Comparison of ENCODE assay signal across 9 mouse cellular contexts in genomic region chr11:84943948-84944347, GRCm38 (mm10). TPM values are rescaled to one million over a fixed set of nuclear protein-coding genes. Genes with fewer than 3 reads are reported as not detected.
DNase-seq lines count a peak whose midpoint lies in the region; ATAC-seq and TF ChIP-seq lines count a peak whose summit lies in the region.
"Had no signal": no experiment of that assay in that cellular context is flagged by ENCODE, and none has a peak within 500 bp of the region (broad histone marks: within the 10 kb centered on the region; RNA-seq: fewer than 3 reads in every experiment).

No protein-coding gene starts in this region.

- in situ Hi-C loops in CH12.LX (cut with MboI; ENCODE audit: low pct_ligation_motif_present, low pct_unique_long_range_greater_than_20kb, low sequenced_read_pairs): no loop called here

- H3K4me3 ChIP-seq in CH12.LX (replicated peaks in 1 of 3; ENCODE audit: low read depth in 2 of 3, low read length in 2 of 3, poor library complexity in 1 of 3): no peak overlapping the region
- no peak overlapping the region for H3K4me3 ChIP-seq in kidney, adult 2 months (ENCODE audit: insufficient read depth, low read depth, low read length)
- no peak overlapping the region for H3K4me3 ChIP-seq in lung, postnatal 0 days (ENCODE audit: low read depth, low read length)
- H3K4me3 ChIP-seq: erythroblast, embryonic 14.5 days had no signal

- H3K36me3 ChIP-seq in CH12.LX (replicated peaks in 1 of 2; ENCODE audit: control insufficient read depth in 1 of 2, insufficient read depth in 1 of 2, low read length in 1 of 2): no peaks in the 10 kb centered on the region
- H3K36me3 ChIP-seq in kidney, adult 2 months (ENCODE audit: control insufficient read depth, insufficient read depth, low read length): no peaks in the 10 kb centered on the region
- no peaks in the 10 kb centered on the region for H3K36me3 ChIP-seq in lung, postnatal 0 days (ENCODE audit: insufficient read depth, low read length)

- H3K27ac ChIP-seq in CH12.LX (ENCODE audit: insufficient read depth, low read depth): no peak overlapping the region
- no peak overlapping the region for H3K27ac ChIP-seq in kidney, adult 2 months (ENCODE audit: insufficient read depth, low read depth, low read length)
- H3K27ac ChIP-seq in lung, postnatal 0 days (ENCODE audit: low read length): no peak overlapping the region

- TF ChIP-seq POLR2A in CH12.LX (IDR thresholded peaks at IDR 0.05; ENCODE audit: low read depth, low read length): no peak
- TF ChIP-seq POLR2A in kidney, adult 2 months (IDR thresholded peaks at IDR 0.05; ENCODE audit: low read depth, low read length): no peak

- TF ChIP-seq RAD21 in CH12.LX (IDR thresholded peaks at IDR 0.05; ENCODE audit: low read depth, low read length): no peak

- TF ChIP-seq CTCF in CH12.LX (conservative IDR thresholded peaks at IDR 0.05 in 1 of 2, IDR thresholded peaks at IDR 0.05 in 1 of 2; ENCODE audit: low read depth in 2 of 2, low read length in 2 of 2): no peak
- TF ChIP-seq CTCF in kidney, adult 2 months (conservative IDR thresholded peaks at IDR 0.05; ENCODE audit: insufficient read depth, insufficient read length, low read depth, low read length): no peak; the same call in 1 of the 2 replicates
- peak; percentile 53 for TF ChIP-seq CTCF in lung, postnatal 0 days (IDR thresholded peaks at IDR 0.05)

- no peak for TF ChIP-seq EP300 in CH12.LX (IDR thresholded peaks at IDR 0.05; ENCODE audit: low read length)
- TF ChIP-seq EP300 in lung, postnatal 0 days (IDR thresholded peaks at IDR 0.05): no peak

- H3K27me3 ChIP-seq in CH12.LX (replicated peaks): peaks cover 72% of the 10 kb centered on the region
- H3K27me3 ChIP-seq in kidney, adult 2 months (replicated peaks; ENCODE audit: control insufficient read depth, insufficient read depth, low read length): no peaks in the 10 kb centered on the region
- H3K27me3 ChIP-seq in lung, postnatal 0 days (replicated peaks; ENCODE audit: insufficient read depth, low read length): peaks cover 8% of the 10 kb centered on the region

- dilution Hi-C loops in CH12.LX (cut with MboI; ENCODE audit: extremely low pct_ligation_motif_present, extremely low pct_unique_long_range_greater_than_20kb, low sequenced_read_pairs): no loop called here

- peak; percentile 67 for ATAC-seq in lung, postnatal 0 days

- no peaks in the 10 kb centered on the region for H3K79me2 ChIP-seq in CH12.LX (replicated peaks; ENCODE audit: control insufficient read depth, extremely low read depth, insufficient read depth, poor library complexity, severe bottlenecking)

- peak overlapping the region; percentile 4; the same call in 1 of the 2 replicates for H3K4me2 ChIP-seq in CH12.LX (ENCODE audit: insufficient read depth, low read depth, poor library complexity, severe bottlenecking)
- H3K4me2 ChIP-seq in lung, postnatal 0 days (replicated peaks; ENCODE audit: low read depth, low read length): no peak overlapping the region

- no peaks in the 10 kb centered on the region for H3K4me1 ChIP-seq in CH12.LX (ENCODE audit: control insufficient read depth in 1 of 2, insufficient read depth in 2 of 2)
- peaks cover 12% of the 10 kb centered on the region for H3K4me1 ChIP-seq in kidney, adult 2 months (ENCODE audit: control insufficient read depth, insufficient read depth, low read length)
- no peaks in the 10 kb centered on the region for H3K4me1 ChIP-seq in lung, postnatal 0 days (ENCODE audit: insufficient read depth, low read depth, low read length)

- peak; percentile 33 for DNase-seq in CH12.LX (ENCODE audit: extremely low read depth)
- DNase-seq in adrenal gland, postnatal 10 days: peak; percentile 86
- DNase-seq in forelimb bud, embryonic 11.5 days (ENCODE audit: low read depth, low spot score): peak; percentile 81
- peak; percentile 65 for DNase-seq in kidney, adult 2 months
- DNase-seq in lung, postnatal 0 days (ENCODE audit: low spot score): peak; percentile 86
- peak; percentile 72 for DNase-seq in retina, postnatal 1 day
- no peak for DNase-seq in frontal cortex, postnatal 10 days (ENCODE audit: low spot score in 2 of 2)
- no peak for DNase-seq in left cerebral cortex, adult 9 months (ENCODE audit: low spot score in 2 of 2)

- H3K9me3 ChIP-seq in CH12.LX (replicated peaks; ENCODE audit: low read length): peaks cover 7% of the 10 kb centered on the region
- no peaks in the 10 kb centered on the region for H3K9me3 ChIP-seq in lung, postnatal 0 days (ENCODE audit: low read length)

- 9% methylated on average over 15 of the region's 15 CpGs for WGBS in kidney, adult 2 months
- WGBS in lung, postnatal 0 days: under 1% methylated on average over 15 of the region's 15 CpGs

- no peak overlapping the region for H3K9ac ChIP-seq in CH12.LX (ENCODE audit: insufficient read depth, low read depth)
- H3K9ac ChIP-seq in lung, postnatal 0 days (replicated peaks; ENCODE audit: low read depth): no peak overlapping the region

TF ChIP-seq in CH12.LX, 34 proteins besides CTCF, POLR2A, EP300 and RAD21:
- TF ChIP-seq BHLHE40 (IDR thresholded peaks at IDR 0.05; ENCODE audit: low read depth, low read length): no peak
- no peak for TF ChIP-seq POLR2AphosphoS2 (IDR thresholded peaks at IDR 0.05; ENCODE audit: low read depth, low read length)
- no peak for TF ChIP-seq SMC3 (IDR thresholded peaks at IDR 0.05; ENCODE audit: low read depth, low read length)
- no peak for TF ChIP-seq GABPA (IDR thresholded peaks at IDR 0.05; ENCODE audit: insufficient replicate concordance, low read depth, low read length)
- no peak for TF ChIP-seq ZNF384 (IDR thresholded peaks at IDR 0.05; ENCODE audit: low read depth, low read length)
- peak; percentile 41; the same call in 1 of the 2 replicates for TF ChIP-seq ELF1 (IDR thresholded peaks at IDR 0.05; ENCODE audit: low read depth, low read length)
- TF ChIP-seq JUN (IDR thresholded peaks at IDR 0.05; ENCODE audit: insufficient read depth, low read depth, low read length): no peak
- TF ChIP-seq E2F4 (IDR thresholded peaks at IDR 0.05; ENCODE audit: insufficient replicate concordance, low read depth, low read length): no peak
- no peak for TF ChIP-seq ETS1 (conservative IDR thresholded peaks at IDR 0.05; ENCODE audit: low read depth, low read length)
- TF ChIP-seq JUND (conservative IDR thresholded peaks at IDR 0.05; ENCODE audit: low read depth, low read length): no peak
- no peak for TF ChIP-seq PAX5 (IDR thresholded peaks at IDR 0.05; ENCODE audit: low read length)
- TF ChIP-seq CHD1 (IDR thresholded peaks at IDR 0.05; ENCODE audit: low read depth, low read length): no peak
- TF ChIP-seq MEF2A (IDR thresholded peaks at IDR 0.05; ENCODE audit: borderline replicate concordance, low read depth, low read length): no peak
- TF ChIP-seq MAFK (IDR thresholded peaks at IDR 0.05; ENCODE audit: insufficient replicate concordance, low read length): no peak
- no peak for TF ChIP-seq NELFE (IDR thresholded peaks at IDR 0.05; ENCODE audit: low read depth, low read length)
- 0 out of 2 replicates have a peak, but pooled peaks have one; percentile 21 for TF ChIP-seq MYC (IDR thresholded peaks at IDR 0.05; ENCODE audit: low read depth, low read length)
- TF ChIP-seq ZMIZ1 (IDR thresholded peaks at IDR 0.05; ENCODE audit: low read depth, low read length): no peak
- peak; percentile 75 for TF ChIP-seq MAX (IDR thresholded peaks at IDR 0.05; ENCODE audit: low read length)
- TF ChIP-seq IRF4 (IDR thresholded peaks at IDR 0.05; ENCODE audit: low read depth, low read length): no peak
- TF ChIP-seq USF1 (IDR thresholded peaks at IDR 0.05; ENCODE audit: low read depth, low read length): no peak
- TF ChIP-seq RCOR1 (conservative IDR thresholded peaks at IDR 0.05; ENCODE audit: low read depth, low read length): no peak
- TF ChIP-seq TBP (conservative IDR thresholded peaks at IDR 0.05; ENCODE audit: low read depth, low read length): no peak
- TF ChIP-seq MAZ (IDR thresholded peaks at IDR 0.05; ENCODE audit: low read depth, low read length): no peak
- no peak for TF ChIP-seq CHD2 (IDR thresholded peaks at IDR 0.05; ENCODE audit: low read length)
- peak; percentile 88 for TF ChIP-seq SIN3A (IDR thresholded peaks at IDR 0.05; ENCODE audit: low read length)
- TF ChIP-seq TCF12 (IDR thresholded peaks at IDR 0.05; ENCODE audit: low read depth, low read length): no peak
- TF ChIP-seq ZKSCAN1 (IDR thresholded peaks at IDR 0.05; ENCODE audit: borderline replicate concordance, low read depth, low read length): no peak
- TF ChIP-seq ZC3H11A (IDR thresholded peaks at IDR 0.05; ENCODE audit: low read depth, low read length): no peak
- peak; percentile 98 for TF ChIP-seq MXI1 (IDR thresholded peaks at IDR 0.05; ENCODE audit: low read depth, low read length)
- peak; percentile 56; the same call in 1 of the 2 replicates for TF ChIP-seq UBTF (IDR thresholded peaks at IDR 0.05; ENCODE audit: low read depth, low read length)
- TF ChIP-seq KAT2A (IDR thresholded peaks at IDR 0.05; ENCODE audit: insufficient replicate concordance, low read length): no peak
- no peak for TF ChIP-seq USF2 (conservative IDR thresholded peaks at IDR 0.05; ENCODE audit: low read depth, low read length)
- no peak for TF ChIP-seq HCFC1 (IDR thresholded peaks at IDR 0.05; ENCODE audit: low read depth, low read length)
- no peak for TF ChIP-seq NRF1 (IDR thresholded peaks at IDR 0.05; ENCODE audit: low read depth, low read length)

RNA-seq across cellular contexts. Expression of gene Car4, which starts 13.6 kb away (rescaled TPM):
- not detected in 2 replicates for total RNA-seq in CH12.LX (2012; rRNA removed)
- total RNA-seq in CH12.LX (2014; rRNA removed): not detected in 2 replicates
- not detected in 2 replicates for polyA plus RNA-seq in CH12.LX (2012; ENCODE audit: insufficient read length, low read depth)
- 10 to 100 TPM; 41.2 to 53.6 TPM for total RNA-seq in adrenal gland, postnatal 10 days (2021)
- 91.5 and 107 TPM in 2 replicates for polyA plus RNA-seq in kidney, adult 2 months (2012; rRNA removed)
- polyA plus RNA-seq in lung, postnatal 0 days (2015; fragmentation: Nextera tagmentation; extraction: Ambion mirVana): 172 and 190 TPM in 2 replicates
- polyA plus RNA-seq: erythroblast, embryonic 14.5 days had no signal

RNA-seq across cellular contexts. Expression of gene Znhit3, which starts 27.8 kb away (rescaled TPM):
- total RNA-seq in CH12.LX (2012; rRNA removed) (59.3 and 87.0 TPM in 2 replicates), CH12.LX (2014; rRNA removed) (130 and 140 TPM in 2 replicates)
- polyA plus RNA-seq in CH12.LX (2012; ENCODE audit: insufficient read length, low read depth): 61.4 and 62.9 TPM in 2 replicates
- total RNA-seq in adrenal gland, postnatal 10 days (2021): 10 to 100 TPM; 10.8 TPM
- polyA plus RNA-seq in kidney, adult 2 months (2012; rRNA removed): 9.2 and 11.0 TPM in 2 replicates
- polyA plus RNA-seq in lung, postnatal 0 days (2015; fragmentation: Nextera tagmentation; extraction: Ambion mirVana): 24.1 and 27.5 TPM in 2 replicates

Comparison
In these comparisons a context has a peak if more than half of its experiments do, and no peak if none do; other contexts are left out.
1. DNase-seq: peak in CH12.LX (single experiment), adrenal gland, postnatal 10 days (single experiment), forelimb bud, embryonic 11.5 days (single experiment), kidney, adult 2 months (single experiment), lung, postnatal 0 days (single experiment) and retina, postnatal 1 day (single experiment); none in frontal cortex, postnatal 10 days (0 of 2) and left cerebral cortex, adult 9 months (0 of 2).
2. RNA of gene Car4, which starts 13.6 kb away (polyA plus RNA-seq): 172 to 190 TPM in lung, postnatal 0 days and 91.5 to 107 TPM in kidney, adult 2 months; not detected in CH12.LX; every median in the first group is over 10 times any median in the second.